Mouse (Mus musculus) cerebellum, postnatal 4 days (tissue): ENCODE results near the gene Atf6b.
A peak's percentile ranks its signal among the peaks of the same experiment; 100 is the strongest.

Experiments
- DNase-seq, 2 experiments: peaks; one replicate each; pipeline ENCODE4 v3.0.0; 2022; ENCODE audit warnings: low spot score in 2 of 2, mixed read lengths in 1 of 2

Gene Atf6b

DNA sequence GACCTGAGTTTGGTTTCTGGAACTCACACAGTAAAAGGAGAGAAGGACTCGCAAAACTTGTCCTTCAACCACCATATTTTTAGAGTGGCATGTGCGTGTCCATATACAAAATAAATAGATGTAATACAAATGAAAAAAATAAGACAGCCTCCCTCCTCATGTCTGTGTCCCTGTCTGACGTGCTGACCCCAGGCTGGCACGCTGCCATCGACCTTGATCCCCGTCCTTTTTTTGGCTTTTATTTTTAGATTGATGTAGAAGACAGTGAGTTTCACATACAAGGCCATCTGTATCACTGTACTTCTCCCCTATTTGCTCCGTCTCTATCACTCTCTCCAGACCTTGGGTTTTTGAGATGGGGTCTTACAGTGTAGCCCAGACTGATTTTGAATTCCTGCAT is 17.5 kb downstream of the Atf6b start:
- no peak for DNase-seq

- DNase-seq = no peak
Measured at GRCm38 (mm10) chr17:34670235-34670634, 23.3 kb downstream of the Atf6b start, which contains the start of gene Tnxb. Tnxb (plus strand) TSS chr17:34670535.

GRCm38 (mm10) chr17:34671151-34672066 is 24.5 kb downstream of the Atf6b start:
- DNase-seq = no peak

DNA sequence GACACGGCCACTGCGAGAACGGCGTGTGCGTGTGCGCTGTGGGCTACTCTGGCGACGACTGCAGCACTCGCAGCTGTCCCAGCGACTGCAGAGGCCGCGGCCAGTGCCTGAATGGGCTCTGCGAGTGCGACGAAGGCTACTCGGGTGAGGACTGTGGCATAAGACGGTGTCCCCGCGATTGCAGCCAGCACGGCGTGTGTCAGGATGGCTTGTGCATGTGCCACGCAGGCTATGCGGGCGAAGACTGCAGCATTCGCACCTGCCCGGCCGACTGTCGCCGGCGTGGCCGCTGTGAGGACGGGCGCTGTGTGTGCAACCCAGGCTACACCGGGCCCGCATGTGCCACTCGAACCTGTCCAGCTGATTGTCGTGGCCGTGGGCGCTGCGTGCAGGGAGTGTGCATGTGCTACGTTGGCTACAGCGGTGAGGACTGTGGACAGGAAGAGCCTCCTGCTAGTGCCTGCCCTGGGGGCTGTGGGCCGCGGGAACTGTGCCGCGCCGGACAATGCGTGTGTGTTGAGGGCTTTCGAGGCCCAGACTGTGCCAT is 25.4 kb downstream of the Atf6b start:
- DNase-seq = no peak

DNA sequence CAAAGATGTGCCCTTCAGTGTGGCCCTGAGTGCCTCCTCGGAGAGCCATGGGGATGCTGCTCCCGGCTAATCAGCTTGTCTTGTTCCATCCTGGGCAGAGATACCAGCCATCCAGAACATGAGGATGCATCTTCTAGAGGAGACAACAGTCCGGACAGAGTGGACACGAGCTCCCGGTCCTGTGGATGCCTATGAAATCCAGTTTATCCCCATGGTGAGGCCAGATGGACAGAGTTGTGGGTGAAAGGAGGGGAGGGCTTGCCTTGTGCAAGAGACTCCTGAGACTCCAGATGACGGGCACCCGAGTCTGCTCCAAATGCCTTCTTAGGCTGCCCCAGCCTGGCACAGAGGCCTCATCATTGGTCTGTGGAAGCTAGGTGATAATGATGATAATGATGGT is 26.2 kb downstream of the Atf6b start:
- DNase-seq = no peak

GRCm38 (mm10) chr17:34674524-34675204 is 27.7 kb downstream of the Atf6b start:
- DNase-seq = no peak

GRCm38 (mm10) chr17:34675205-34676092 is 28.5 kb downstream of the Atf6b start:
- no peak for DNase-seq

DNA sequence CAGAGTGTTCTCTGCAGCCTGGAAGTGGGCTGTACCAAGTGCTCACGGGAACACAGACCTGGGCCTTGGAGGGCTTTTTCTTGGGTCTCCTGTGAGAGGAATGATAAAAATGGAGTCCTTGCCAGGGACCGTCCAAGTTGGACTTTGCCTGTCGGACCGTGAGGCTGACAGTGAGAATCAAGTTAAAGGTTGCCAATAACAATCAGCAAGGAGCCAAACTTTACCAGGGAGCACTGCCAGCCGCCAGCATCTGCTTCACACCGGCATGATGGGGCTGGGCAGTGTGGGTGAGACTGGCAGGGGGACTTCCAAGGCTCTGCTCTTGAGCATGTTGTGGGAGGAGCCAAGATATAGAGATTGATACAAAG is 29.1 kb downstream of the Atf6b start:
- no peak for DNase-seq

- no peak for DNase-seq
Measured at GRCm38 (mm10) chr17:34676671-34677070, 29.7 kb downstream of the Atf6b start.

- DNase-seq = no peak
Measured at GRCm38 (mm10) chr17:34680191-34680590, 33.2 kb downstream of the Atf6b start.

GRCm38 (mm10) chr17:34680621-34681020 is 33.7 kb downstream of the Atf6b start:
- no peak for DNase-seq

- DNase-seq = no peak
Measured at GRCm38 (mm10) chr17:34681132-34681571, 34.2 kb downstream of the Atf6b start.

GRCm38 (mm10) chr17:34681881-34682536 is 35.1 kb downstream of the Atf6b start:
- no peak for DNase-seq

DNA sequence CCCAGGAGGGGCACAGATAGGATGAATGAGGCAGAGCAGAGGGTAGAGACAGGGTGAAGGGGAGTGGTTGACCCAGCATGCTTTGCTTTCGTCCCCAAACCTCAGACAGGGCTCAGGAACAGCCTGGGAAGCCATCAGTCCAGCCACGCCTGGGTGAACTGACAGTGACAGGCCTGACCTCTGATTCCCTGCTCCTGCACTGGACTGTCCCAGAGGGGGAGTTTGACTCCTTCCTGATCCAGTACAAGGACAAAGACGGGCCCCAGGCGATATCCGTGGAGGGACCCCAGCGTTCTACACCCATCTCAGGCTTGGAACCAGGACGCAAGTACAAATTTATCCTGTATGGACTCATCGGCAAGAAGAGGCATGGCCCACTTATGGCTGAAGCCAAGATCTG is 36.2 kb downstream of the Atf6b start:
- DNase-seq = no peak

DNA sequence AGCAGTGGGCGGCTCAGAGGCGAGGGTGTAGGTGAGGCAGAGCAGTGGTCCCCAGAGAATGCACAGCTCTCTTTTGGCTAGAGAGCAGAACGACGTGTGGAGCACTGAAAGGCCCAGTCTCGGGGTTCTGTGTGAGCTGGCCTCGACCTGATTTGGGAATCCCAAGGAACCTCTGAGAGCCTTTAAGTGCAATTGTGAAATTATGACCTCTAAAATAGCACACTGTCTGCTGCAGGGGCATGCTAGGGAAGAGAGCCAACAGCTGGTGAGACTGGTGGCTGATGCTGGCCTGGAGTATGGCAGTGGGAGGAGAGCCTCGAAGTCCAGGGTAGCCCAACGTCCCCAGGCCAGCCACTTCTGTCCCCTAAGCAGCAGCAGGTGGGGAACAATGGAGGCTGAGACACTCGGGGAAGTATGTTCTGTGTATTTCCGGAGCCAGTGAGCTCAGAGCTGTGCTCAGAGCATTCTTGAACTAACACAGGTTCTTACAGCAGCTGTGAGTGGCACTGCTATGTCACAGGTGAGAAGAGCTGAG is 36.8 kb downstream of the Atf6b start:
- no peak for DNase-seq

DNA sequence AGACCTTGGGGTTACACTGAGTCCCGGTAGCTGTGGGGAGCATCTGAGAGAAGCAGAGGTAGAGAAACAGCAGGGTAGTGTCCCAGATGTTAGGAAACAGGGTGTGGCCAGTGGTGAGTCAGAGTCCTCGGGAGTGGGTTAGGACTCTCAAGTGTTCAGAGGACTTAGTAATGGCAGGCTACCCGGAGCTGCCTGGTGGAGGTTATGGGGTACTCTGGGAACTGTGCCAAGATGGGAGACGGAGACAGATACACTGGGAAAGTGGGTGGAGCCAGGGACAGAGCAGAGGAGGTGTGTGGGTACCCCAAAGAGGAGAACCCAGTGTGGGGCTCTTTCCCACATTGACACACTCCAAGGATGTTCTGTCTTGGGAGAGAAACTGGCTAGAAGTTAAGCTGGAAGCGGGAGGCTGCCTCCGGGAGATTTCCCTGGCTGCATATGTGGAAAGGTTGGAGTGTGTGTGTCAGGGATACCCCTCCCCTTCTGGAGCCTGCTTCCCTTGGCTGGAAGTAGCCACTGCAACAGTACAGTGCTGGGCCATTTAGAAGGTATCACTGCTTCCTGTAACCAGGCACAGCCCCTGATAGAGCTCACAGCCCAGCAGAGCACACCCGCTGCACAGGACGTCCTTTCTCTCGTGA is 37.4 kb downstream of the Atf6b start:
- no peak for DNase-seq

DNA sequence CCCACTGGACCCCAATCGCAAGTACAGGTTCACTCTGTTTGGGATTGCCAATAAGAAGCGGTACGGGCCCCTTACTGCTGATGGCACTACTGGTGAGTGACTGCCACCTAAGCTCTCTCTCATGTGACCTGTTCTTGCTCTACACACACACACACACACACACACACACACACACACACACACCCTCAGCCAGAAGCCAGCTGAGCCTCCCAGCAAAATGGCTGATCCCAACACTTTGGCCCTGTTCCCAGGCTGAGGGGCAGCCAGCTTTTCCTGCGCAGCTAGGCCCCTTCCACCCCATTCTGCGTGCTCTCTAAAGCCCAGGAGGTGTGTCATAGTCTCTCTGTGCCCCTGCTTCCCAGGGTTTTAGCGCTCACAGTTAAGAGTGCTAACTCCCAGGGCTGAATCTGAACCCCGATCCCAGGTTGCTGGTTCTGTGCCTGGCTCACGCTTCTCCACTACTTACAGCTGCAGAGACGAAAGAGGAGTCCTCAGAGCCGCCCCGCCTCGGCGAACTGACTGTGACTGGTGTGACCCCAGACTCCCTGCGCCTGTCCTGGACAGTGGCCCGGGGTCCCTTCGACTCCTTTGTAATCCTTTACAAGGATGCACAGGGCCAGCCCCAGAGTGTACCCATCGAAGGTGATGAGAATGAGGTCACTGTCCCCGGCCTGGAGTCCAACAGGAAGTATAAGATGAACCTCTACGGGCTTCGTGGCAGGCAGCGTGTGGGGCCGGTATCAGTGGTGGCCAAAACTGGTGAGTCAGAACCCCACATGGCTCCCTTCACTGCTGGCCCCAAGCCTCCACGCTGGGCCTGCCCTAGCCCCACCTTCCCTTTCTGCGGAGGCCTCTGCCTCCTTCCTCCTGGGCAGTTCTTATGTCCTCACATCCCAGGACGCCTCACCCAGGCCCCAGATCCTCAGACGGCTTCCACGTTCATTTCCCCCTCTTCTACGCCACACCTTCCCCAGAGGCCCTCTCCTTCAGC is 38.5 kb downstream of the Atf6b start:
- peak; percentile 53 to 84 for DNase-seq

DNA sequence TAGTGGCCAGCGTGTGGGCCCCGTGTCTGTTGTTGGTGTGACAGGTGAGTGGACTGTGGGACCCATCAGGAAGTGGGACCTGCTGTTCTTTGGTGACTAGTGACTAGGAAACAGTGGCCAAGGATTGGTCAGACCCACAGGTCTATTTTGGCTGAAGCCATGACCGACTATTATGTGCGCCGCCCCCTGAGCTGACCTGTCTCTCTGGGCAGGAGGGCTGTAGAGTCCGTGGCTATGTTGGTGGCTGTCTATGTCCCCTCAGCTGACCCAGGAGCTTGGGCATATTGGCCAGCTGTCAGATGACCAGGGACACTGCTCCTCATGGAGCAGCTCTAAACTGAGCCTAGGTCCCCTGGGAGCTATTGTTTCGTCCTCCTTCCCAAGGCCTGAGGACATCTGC is 41.9 kb downstream of the Atf6b start:
- DNase-seq = no peak

DNA sequence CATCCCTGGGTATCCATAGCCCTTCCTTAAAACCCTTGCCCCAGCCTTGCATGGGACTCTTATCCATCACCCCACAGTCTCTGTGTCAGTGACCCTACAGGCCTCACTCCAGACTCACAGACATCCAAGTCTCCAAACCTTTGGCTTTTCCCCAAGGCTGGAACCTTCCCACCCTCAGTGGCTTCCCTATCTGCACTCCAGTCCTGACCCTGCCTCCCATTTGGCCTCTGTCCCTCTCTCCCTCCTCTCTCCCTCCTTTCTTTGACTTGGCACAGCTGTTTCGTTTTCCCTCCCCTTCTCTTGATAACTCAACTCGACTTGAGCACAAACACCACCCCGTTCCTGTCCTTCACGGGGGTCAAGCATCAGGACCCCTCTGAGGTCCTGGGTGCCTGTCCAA is 43.5 kb downstream of the Atf6b start:
- DNase-seq = no peak
